10 mouse cellular contexts compared by ENCODE assay signal in genomic region chr4:135286033-135286622, GRCm38 (mm10). TPM values are rescaled to one million over a fixed set of nuclear protein-coding genes. Genes with fewer than 3 reads are reported as not detected.
DNase-seq lines count a peak whose midpoint lies in the region; ATAC-seq and TF ChIP-seq lines count a peak whose summit lies in the region.
"Had no signal": no experiment of that assay in that cellular context is flagged by ENCODE, and none has a peak within 500 bp of the region (broad histone marks: within the 10 kb centered on the region; RNA-seq: fewer than 3 reads in every experiment).

No protein-coding gene starts in this region.

- no peak overlapping the region for H3K4me3 ChIP-seq in kidney, adult 2 months (ENCODE audit: insufficient read depth, low read depth, low read length)
- H3K4me3 ChIP-seq in intestine, embryonic 14.5 days (ENCODE audit: low read depth, low read length) = no peak overlapping the region
- H3K4me3 ChIP-seq in stomach, embryonic 16.5 days (replicated peaks; ENCODE audit: low read length) = no peak overlapping the region

- no peak for DNase-seq in kidney, adult 2 months
- DNase-seq in kidney, postnatal 14 days = no peak
- peak; percentile 34 to 53 for DNase-seq in spleen, postnatal 10 days (ENCODE audit: low spot score in 2 of 2)
- no peak for DNase-seq in spleen, adult 12 weeks (ENCODE audit: low spot score)
- DNase-seq in intestine, embryonic 14.5 days (ENCODE audit: low spot score) = no peak
- no peak for DNase-seq in spleen, postnatal 14 days (ENCODE audit: low spot score in 2 of 2)
- DNase-seq in left cerebral cortex, adult 18-20 months (ENCODE audit: low spot score in 2 of 2) = no peak
- DNase-seq: cerebellum, adult 11-12 months had no signal

- no peak overlapping the region; the same call in 1 of the 2 replicates for H3K4me2 ChIP-seq in intestine, embryonic 14.5 days (ENCODE audit: low read length)
- H3K4me2 ChIP-seq in stomach, embryonic 16.5 days (ENCODE audit: low read depth, low read length) = no peak overlapping the region

- H3K9ac ChIP-seq in intestine, embryonic 14.5 days (ENCODE audit: low read length) = no peak overlapping the region
- peak overlapping the region; percentile 44; the same call in 1 of the 2 replicates for H3K9ac ChIP-seq in stomach, embryonic 16.5 days (ENCODE audit: low read length)

- H3K27ac ChIP-seq in kidney, adult 2 months (ENCODE audit: insufficient read depth, low read depth, low read length) = peak overlapping the region; percentile 33
- peak overlapping the region; percentile 78; the same call in 1 of the 2 replicates for H3K27ac ChIP-seq in intestine, embryonic 14.5 days (ENCODE audit: low read depth)
- H3K27ac ChIP-seq in stomach, embryonic 16.5 days (ENCODE audit: low read length) = peak overlapping the region; percentile 89
- H3K27ac ChIP-seq: macrophage had no signal

- no peaks in the 10 kb centered on the region for H3K9me3 ChIP-seq in intestine, embryonic 14.5 days (ENCODE audit: control insufficient read depth, low read length)
- no peaks in the 10 kb centered on the region for H3K9me3 ChIP-seq in stomach, embryonic 16.5 days (replicated peaks; ENCODE audit: control insufficient read depth, low read length)

- no peaks in the 10 kb centered on the region for H3K27me3 ChIP-seq in kidney, adult 2 months (replicated peaks; ENCODE audit: control insufficient read depth, insufficient read depth, low read length)
- H3K27me3 ChIP-seq in intestine, embryonic 14.5 days (replicated peaks; ENCODE audit: control insufficient read depth, insufficient read depth, low read length) = no peaks in the 10 kb centered on the region
- no peaks in the 10 kb centered on the region for H3K27me3 ChIP-seq in stomach, embryonic 16.5 days (ENCODE audit: control insufficient read depth, insufficient read depth, low read length)

- peaks cover 3% of the 10 kb centered on the region; the same call in 1 of the 2 replicates for H3K4me1 ChIP-seq in kidney, adult 2 months (ENCODE audit: control insufficient read depth, insufficient read depth, low read length)
- H3K4me1 ChIP-seq in intestine, embryonic 14.5 days (replicated peaks; ENCODE audit: control insufficient read depth, insufficient read depth, low read length) = peaks cover 26% of the 10 kb centered on the region
- H3K4me1 ChIP-seq in stomach, embryonic 16.5 days (ENCODE audit: control insufficient read depth, insufficient read depth, low read length) = peaks cover 24% of the 10 kb centered on the region

- 60% methylated on average over 12 of the region's 12 CpGs for WGBS in kidney, adult 2 months
- WGBS in intestine, embryonic 14.5 days = 53% methylated on average over 12 of the region's 12 CpGs
- 59% methylated on average over 12 of the region's 12 CpGs for WGBS in stomach, embryonic 16.5 days

- no peak for TF ChIP-seq POLR2A in kidney, adult 2 months (IDR thresholded peaks at IDR 0.05; ENCODE audit: low read depth, low read length)

- ATAC-seq in intestine, embryonic 14.5 days (replicated peaks; ENCODE audit: low FRiP score, low TSS enrichment, low read depth) = no peak
- no peak for ATAC-seq in stomach, embryonic 16.5 days (ENCODE audit: insufficient read depth, low FRiP score)

- TF ChIP-seq CTCF in kidney, adult 2 months (conservative IDR thresholded peaks at IDR 0.05; ENCODE audit: insufficient read depth, insufficient read length, low read depth, low read length) = no peak

- H3K36me3 ChIP-seq in kidney, adult 2 months (ENCODE audit: control insufficient read depth, insufficient read depth, low read length) = no peaks in the 10 kb centered on the region
- no peaks in the 10 kb centered on the region for H3K36me3 ChIP-seq in intestine, embryonic 14.5 days (ENCODE audit: control insufficient read depth, insufficient read depth, low read length)
- H3K36me3 ChIP-seq in stomach, embryonic 16.5 days (ENCODE audit: control insufficient read depth, insufficient read depth, low read length) = no peaks in the 10 kb centered on the region

RNA-seq across cellular contexts. Expression of gene Clic4, which starts 13.5 kb away (rescaled TPM):
- 86.6 and 91.1 TPM in 2 replicates for polyA plus RNA-seq in kidney, adult 2 months (2012; rRNA removed)
- 107 and 114 TPM in 2 replicates for polyA plus RNA-seq in intestine, embryonic 14.5 days (2014; fragmentation: Nextera tagmentation; extraction: Ambion mirVana)
- 136 and 141 TPM in 2 replicates for polyA plus RNA-seq in stomach, embryonic 16.5 days (2015; fragmentation: Nextera tagmentation; extraction: Ambion mirVana)
- 10 to 100 TPM; 30.2 to 35.7 TPM for total RNA-seq in left cerebral cortex, adult 18-20 months (2021)

Comparison
In these comparisons a context has a peak if more than half of its experiments do, and no peak if none do; other contexts are left out.
1. DNase-seq: peak in spleen, postnatal 10 days (2 of 2); none in kidney, adult 2 months (single experiment), kidney, postnatal 14 days (single experiment), spleen, adult 12 weeks (single experiment), intestine, embryonic 14.5 days (single experiment), spleen, postnatal 14 days (0 of 2) and left cerebral cortex, adult 18-20 months (0 of 2).
2. H3K27ac ChIP-seq: peak in every context shown above with its lines; median percentile 89 in stomach, embryonic 16.5 days; 78 in intestine, embryonic 14.5 days; 33 in kidney, adult 2 months.